Mouse (Mus musculus): ENCODE data around the gene Scg3. TPM values are rescaled to one million over a fixed set of nuclear protein-coding genes. Genes with fewer than 3 reads are reported as not detected.

The Scg3 gene
- total RNA-seq (2023) = not detected

GRCm38 (mm10) chr9:75683426-75684191 lies at the start of gene Scg3:
Scg3 (minus strand) TSS chr9:75684056.

GRCm38 (mm10) chr9:75625556-75626307 lies 58.1 kb downstream of the Scg3 start, which contains the start of gene Lysmd2:
Lysmd2 (plus strand) TSS chr9:75625741.

GRCm38 (mm10) chr9:75610571-75611493 lies 73.0 kb downstream of the Scg3 start, which contains the start of gene Tmod2:
Tmod2 (minus strand) TSS chr9:75611325.

Other genes starting within 250 kb of the Scg3 start
- gene Leo1, start 242.5 kb downstream of the Scg3 start, total RNA-seq (2023) = 25.0 TPM
- 148 TPM for gene Tmod3, start 124.4 kb downstream of the Scg3 start, total RNA-seq (2023)
- 0.15 TPM for gene Tmod2, start 72.7 kb downstream of the Scg3 start, total RNA-seq (2023)
- gene Lysmd2, start 58.3 kb downstream of the Scg3 start, total RNA-seq (2023) = 3.0 TPM
- not detected for gene Bmp5, start 91.3 kb upstream of the Scg3 start, total RNA-seq (2023)

Data from CD4-positive naive resting alpha-beta T cell, adult 76 days (primary cell).